Mouse (Mus musculus) G1E-ER4 (cell line): Measurements from ENCODE around the gene Pik3cd. TPM values are rescaled to one million over a fixed set of nuclear protein-coding genes. Genes with fewer than 3 reads are reported as not detected.

Source experiments
- GATA1 ChIP-seq: IDR thresholded peaks from one replicate; pipeline ENCODE4 v1.8.0; 2012; ENCODE audit warnings: low read length, inconsistent platforms
- polyA plus RNA-seq: library from polyadenylated mRNA; stranded (reverse); fragments of >175 nt; gene quantifications from 2 replicates; pipeline ENCODE4 v1.2.3, GENCODE M21; 2012

The Pik3cd gene
- polyA plus RNA-seq, 1 experiment: 22.4 TPM

- no peak for TF ChIP-seq GATA1
Observed at GRCm38 (mm10) chr4:149678006-149678405, 24.4 kb downstream of the Pik3cd start.

- TF ChIP-seq GATA1: no peak
Observed at GRCm38 (mm10) chr4:149675378-149676261, 26.8 kb downstream of the Pik3cd start.

- no peak for TF ChIP-seq GATA1
Observed at GRCm38 (mm10) chr4:149674814-149675377, 27.5 kb downstream of the Pik3cd start.

- no peak for TF ChIP-seq GATA1
Observed at GRCm38 (mm10) chr4:149672747-149673146, 29.6 kb downstream of the Pik3cd start.

GRCm38 (mm10) chr4:149671175-149671574, 31.2 kb downstream of the Pik3cd start:
- TF ChIP-seq GATA1: no peak

- TF ChIP-seq GATA1: no peak
Observed at GRCm38 (mm10) chr4:149665692-149666090, 36.7 kb downstream of the Pik3cd start.

- TF ChIP-seq GATA1: no peak
Observed at GRCm38 (mm10) chr4:149665016-149665691, 37.2 kb downstream of the Pik3cd start.

GRCm38 (mm10) chr4:149663849-149664503, 38.4 kb downstream of the Pik3cd start:
- TF ChIP-seq GATA1: no peak

- peak; percentile 32 for TF ChIP-seq GATA1
Observed at GRCm38 (mm10) chr4:149661967-149662589, 40.3 kb downstream of the Pik3cd start.

- no peak for TF ChIP-seq GATA1
Observed at GRCm38 (mm10) chr4:149660598-149660997, 41.8 kb downstream of the Pik3cd start.

GRCm38 (mm10) chr4:149659495-149660116, 42.8 kb downstream of the Pik3cd start:
- TF ChIP-seq GATA1: no peak

- TF ChIP-seq GATA1: no peak
Observed at GRCm38 (mm10) chr4:149657858-149658416, 44.4 kb downstream of the Pik3cd start.

GRCm38 (mm10) chr4:149654232-149654631, 48.1 kb downstream of the Pik3cd start:
- no peak for TF ChIP-seq GATA1

- no peak for TF ChIP-seq GATA1
Observed at GRCm38 (mm10) chr4:149650493-149651193, 51.7 kb downstream of the Pik3cd start.
